Mouse (Mus musculus) 3T3-L1 (cell line): Measurements from ENCODE around the gene Fgfr4.
A peak's percentile ranks its signal among the peaks of the same experiment; 100 is the strongest.
"Not testable (repeated sequence)": the region's sequence is repeated elsewhere in the genome, so short reads cannot be mapped to it uniquely, and the experiment has no call there.

ENCODE experiments used
- DNase-seq: peaks from one replicate; pipeline ENCODE4 v3.0.0-alpha.2; 2015; ENCODE audit warnings: low read depth, low spot score

Fgfr4 gene

DNA sequence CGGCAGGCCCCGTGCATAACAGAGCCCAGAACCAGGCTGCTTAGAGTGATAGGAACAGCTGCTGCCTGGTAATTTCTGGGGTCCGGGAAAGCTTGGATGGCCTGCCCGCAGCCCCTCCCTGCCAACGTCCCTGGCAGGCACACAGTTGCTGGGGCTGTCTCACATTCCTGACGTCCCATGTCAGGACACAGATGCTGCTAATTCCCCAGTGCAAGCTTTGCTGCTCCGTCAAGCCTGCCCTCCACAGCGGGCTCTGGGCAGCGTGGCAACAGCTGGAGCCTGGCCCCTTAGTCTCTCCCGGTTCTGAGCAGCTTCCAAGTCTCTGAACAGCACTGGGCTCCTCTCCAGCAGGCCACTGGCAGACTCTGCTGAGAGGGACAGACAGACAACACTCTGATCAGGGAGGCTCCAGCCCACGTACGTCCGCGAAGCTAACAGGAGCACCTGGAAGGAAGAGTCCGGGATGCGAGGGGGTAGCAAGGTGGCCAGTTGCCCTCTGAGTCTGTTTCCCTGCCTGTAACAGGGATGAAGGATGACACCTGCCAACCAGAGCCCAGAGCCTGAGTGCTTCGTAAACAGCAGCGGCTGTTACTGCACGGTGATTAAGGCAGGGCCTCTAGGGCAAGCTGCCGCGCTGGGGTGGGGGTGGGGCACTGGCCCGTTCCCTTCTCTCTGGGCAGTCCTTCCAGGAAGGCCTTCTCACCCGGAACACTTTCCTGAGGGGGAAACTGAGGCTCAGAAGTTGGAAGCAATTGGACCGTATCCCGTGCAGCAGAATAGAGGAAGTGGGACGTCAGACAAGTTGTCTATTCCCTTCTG lies 19.3 kb downstream of the Fgfr4 start:
- no peak for DNase-seq

DNA sequence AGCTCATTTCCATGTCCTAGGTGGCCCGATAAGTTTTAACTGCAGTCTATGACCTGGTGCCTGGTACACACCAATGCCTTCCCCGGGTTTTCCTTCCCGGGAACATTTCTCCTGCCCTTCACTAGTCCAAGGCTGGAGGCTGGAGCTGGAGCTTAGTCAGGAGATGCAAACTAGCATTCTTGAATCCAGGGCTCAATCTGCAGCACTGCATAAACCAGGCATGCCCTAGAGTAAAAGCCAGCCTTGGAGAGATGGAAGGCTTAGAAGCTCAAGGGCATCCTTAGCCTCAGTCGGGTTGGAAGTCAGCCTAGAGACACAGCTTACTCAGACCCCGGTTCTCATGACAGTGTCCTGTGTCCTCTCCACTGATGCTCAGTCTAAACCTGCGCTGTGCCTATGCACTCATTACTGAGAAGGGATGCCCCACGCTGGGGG lies 19.9 kb downstream of the Fgfr4 start:
- no peak for DNase-seq

DNA sequence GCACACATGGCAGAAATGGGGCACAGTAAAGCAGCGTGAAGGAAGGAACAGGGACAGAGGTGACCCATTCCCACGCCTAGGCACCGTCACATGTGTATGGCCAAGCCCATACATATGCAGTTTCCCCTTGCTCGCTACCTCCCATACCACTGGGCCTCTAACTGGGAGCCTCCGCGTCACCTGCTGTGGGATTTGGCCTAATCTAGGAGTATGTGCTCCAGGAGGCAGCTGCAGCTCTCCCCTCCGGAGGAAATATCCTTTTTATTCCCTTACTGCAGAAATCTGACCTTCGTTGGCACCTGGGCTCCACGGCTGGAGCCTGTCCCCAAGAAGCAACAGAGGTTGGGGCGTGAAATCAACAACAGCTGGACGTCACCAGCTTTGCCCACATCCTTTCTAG lies 21.9 kb downstream of the Fgfr4 start:
- DNase-seq, result no peak

DNA sequence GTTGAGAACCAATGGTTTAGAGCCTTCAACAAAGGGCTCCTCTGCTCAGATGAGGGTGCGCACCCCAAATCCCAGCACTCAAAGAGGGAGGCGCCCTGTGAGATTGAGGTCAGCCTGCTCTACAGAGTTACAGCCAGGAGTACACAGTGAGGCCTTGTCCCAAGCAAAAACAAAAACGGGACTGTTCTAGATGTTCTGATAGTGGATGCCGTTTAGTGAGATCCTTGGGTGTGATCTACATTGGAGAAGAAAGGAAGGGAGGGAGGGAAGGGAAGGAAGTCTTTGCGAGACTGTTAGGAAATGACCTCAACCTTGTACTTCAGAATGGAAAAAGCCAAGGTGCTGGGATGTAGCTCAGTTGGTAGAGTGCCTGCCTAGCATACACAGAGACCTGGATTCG lies 23.8 kb downstream of the Fgfr4 start:
- no peak for DNase-seq

DNA sequence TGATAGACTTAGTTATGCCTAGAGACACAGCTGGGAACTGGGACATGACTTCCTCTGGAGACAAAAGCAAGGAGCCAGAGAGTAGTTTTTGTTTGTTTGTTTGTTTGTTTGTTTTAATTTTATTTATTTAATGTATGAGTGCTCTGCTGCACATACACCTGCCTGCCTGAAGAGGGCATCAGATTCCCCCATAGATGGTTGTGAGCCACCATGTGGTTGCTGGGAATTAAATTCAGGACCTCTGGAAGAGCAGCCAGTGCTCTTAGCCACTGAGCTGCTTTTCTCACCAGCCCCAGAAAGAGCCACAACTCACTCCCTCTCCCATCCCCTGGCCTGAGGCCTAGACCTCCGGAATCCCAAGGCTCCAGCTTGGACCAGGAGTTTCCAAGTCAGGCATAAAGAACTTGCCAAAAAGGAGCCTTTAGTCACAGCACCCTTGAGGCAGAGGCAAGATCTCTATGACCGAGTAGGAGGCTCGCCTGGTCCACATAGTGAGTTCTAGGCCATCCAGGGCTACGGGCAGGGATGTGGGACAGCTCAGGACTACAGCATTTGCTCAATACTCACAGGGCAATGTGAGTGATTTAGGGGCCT lies 25.6 kb downstream of the Fgfr4 start:
- DNase-seq, result no peak

DNA sequence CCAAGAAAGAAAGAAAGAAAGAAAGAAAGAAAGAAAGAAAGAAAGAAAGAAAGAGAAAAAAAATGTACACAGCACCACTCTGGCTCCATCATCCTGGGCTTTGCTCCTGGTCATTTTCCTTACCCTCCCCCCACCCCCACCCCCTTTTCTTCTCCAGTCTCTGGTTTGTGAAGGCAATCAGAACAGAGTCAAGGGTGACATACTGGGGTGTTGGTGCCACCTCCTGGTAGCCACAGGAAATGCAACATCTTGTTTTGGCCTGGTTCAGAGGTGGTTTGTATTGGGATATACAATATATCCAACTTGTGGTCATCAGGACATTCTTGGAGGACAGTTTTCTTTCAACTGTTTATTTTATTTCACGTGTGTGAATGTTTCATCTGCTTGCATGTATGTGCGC lies 26.1 kb downstream of the Fgfr4 start:
- DNase-seq, result peak; percentile 86

DNA sequence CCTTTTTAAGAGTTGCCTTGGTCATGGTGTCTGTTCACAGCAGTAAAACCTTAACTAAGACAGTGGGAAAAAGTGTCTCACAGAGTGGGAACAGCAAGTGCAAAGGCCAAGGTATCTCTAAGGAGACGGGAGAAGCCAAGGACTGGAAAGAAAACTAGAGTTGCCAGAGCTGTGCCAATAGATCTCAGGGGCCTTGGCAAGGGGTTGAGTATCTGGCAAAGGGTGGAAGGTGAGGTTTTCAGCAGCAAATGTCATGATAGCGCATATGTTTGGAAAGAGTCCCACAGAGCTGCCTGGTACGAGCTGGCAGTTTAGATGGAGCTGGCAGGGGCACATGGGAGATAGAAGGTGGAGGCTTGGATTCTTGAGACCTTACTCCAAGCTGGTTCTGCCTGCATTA lies 27.2 kb downstream of the Fgfr4 start:
- DNase-seq, result no peak

DNA sequence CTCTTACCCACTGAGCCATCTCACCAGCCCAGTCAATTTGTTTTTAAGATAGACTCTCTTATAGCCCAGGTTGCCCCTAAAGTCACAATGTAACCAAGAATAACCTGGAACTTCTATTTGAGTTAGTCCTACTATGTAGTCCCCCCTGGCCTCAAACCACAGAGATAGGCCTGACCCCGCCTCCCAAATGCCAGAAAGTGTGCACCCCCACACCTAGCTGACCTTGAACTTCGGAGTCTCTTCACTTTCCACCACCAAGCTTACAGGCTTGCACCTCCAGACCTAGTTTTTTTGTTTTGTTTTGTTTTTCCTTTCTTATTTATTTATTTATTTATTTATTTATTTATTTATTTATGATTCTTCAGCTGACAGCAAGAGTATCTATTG lies 29.3 kb downstream of the Fgfr4 start:
- no peak for DNase-seq

DNA sequence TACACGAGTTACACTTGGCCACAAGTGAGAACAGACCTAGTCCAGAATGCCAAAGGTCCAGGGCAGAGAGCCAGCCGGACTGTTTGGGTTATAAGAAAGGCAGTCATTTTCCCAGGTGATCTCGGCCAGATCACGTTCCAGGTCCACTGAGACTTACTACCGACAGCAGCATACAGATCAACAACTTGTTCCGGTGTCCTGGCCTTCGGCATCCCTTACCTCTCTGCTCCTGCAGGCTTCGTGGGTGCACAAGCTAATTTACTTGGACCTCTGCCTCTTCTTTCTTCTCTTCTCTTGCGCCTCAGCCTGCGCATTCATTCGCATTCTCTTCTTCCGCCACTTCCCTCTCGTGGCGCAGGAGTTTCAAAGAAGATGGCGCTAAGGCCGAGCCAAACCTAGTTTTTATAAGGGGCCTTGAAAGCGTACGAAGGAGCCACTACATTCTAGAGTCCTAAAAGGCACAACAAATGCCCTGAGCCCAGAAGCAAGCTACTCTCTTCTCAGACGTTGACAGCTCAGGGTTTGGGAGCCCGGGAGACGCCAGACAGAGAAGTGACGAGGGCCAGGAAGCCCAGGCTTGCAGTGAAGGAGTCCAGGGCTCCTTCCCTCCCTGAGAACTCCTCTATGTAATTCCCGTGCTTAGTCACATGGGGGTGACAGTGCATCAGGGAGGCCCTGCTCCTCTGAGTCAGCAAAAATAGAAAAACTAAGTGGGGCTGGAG lies 29.9 kb downstream of the Fgfr4 start:
- DNase-seq, result no peak

DNA sequence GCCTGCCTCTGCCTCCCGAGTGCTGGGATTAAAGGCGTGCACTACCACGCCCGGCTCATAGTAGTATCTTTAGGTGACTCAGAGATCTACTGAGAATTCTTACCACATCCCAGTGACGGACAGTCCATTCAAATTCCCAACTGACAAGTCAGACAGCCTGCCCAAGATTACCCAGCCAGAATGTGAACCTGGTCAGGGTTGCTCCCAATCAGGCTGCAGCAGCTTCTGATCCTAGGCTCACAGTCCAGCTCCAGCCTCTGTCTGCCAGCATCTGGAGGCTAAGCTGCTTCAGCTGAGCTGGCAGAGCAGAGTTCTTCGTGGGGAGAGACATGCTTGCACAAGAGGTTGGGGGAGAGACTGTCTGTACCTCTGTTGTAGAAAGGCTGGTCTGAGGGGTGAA lies 30.9 kb downstream of the Fgfr4 start:
- DNase-seq, result peak; percentile 79

DNA sequence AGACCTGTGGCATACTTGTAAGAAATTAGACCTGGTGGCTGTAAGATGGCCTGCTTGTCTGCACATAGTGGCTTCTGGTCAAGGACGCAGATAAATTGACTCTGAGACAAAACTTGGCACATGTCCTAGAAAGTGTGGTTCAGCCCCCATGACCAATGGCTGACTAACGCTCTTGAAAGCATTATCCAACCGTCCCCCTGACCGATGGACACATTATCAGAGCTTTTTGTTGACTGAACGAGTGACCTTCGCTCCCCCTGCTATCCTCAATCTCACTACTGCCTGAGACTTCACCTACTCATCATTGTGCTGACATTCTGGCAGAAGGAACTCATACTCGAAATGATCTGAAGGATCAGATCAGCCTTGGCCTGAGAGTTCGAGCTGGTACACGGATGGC lies 34.6 kb downstream of the Fgfr4 start:
- not testable (repeated sequence) for DNase-seq

DNA sequence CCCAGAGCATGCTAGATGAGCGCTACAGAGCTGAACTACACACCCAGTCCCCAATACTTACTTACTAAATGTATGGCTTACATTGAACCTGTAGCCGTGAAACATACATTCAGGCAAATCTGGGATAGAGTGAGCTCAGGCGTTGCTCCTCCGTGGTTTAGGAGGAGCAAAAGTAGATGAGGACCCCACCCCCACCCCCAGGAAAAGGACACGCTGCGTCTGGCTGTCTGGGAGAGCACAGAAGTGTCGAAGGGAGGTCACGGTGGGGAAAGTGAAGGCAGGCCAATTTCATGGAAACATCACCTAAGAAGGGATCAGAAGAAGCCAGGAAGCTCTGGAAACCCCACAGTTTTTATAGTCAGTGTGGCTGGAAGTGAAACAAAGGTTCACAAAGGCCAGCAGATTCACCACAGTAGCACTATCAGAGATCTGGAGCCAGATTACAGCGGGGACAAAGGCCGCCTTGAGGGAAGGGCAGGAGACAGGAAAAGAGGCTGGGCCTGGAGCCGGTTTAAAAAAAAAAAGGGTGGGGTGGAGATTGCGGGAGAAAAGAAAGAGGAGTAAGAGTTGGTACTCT lies 37.2 kb downstream of the Fgfr4 start:
- peak; percentile 74 for DNase-seq

DNA sequence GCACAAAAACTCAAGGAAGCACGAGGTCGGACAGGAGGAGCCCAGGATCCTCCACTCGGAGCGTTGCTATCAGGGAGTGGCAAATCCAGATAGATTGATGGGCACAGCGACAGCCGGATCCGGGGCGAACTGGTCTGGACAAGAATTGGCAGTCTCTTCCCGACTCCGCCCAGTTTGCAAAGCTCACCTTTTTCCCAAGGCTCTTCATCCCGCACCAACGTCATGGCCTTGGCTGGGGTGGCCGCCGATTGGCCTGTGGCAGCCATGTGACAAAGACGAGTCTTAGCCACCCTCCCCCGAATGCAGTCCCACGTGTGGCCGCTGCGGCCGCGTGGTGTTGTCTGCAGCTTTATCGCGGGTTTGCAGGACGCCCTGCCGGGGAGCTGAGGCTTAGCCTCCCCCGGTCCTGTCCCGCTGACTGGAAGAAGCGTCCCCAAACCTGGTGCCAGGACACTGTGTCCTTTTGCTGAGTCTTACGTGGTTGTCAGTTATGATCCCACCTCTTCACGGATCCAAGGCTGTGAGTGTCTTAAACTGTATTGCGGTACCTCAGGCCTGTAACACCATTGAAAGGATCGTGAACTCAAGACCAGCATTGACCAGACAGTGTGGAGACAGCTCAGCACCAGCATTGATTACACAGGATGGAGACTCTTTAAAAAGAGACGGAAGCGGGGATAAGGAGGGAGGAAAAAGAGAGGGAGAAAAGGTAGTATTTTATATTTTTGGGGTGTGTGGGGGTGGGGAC lies 37.9 kb downstream of the Fgfr4 start:
- peak; percentile 100 for DNase-seq

DNA sequence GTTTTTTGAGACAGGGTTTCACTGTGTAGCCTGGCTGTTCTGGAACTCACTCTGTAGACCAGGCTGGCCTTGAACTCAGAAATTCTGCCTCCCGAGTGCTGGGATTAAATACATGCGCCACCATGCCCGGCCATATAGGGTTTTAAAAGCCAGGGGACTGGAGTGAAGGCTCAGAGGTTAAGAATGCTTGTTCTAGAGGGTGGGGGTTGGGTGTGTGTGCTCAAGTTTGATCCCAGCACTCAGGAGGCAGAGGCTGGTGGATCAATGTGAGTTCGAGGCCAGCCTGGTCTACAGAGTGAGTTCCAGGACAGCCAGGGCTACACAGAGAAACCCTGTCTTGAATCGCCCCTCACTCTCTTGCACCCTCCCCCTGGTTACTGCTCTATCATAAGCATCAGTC lies 39.1 kb downstream of the Fgfr4 start:
- DNase-seq, result no peak

DNA sequence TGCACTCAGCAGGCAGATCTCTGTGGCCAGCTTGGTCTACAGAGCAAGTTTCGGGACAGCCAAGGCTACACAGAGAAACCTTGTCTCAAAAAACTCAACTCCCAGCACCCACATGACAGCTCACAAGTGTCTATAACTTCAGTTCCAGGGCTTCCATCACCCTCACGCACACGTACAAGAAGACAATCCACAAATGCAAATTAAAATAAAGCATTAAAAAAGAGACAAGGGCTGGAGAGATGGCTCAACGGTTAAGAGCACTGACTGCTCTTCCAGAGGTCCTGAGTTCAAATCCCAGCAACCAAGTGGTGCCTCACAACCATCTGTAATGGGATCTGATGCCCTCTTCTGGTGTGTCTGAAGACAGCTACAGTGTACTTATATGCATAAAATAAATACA lies 50.3 kb downstream of the Fgfr4 start:
- not testable (repeated sequence) for DNase-seq

DNA sequence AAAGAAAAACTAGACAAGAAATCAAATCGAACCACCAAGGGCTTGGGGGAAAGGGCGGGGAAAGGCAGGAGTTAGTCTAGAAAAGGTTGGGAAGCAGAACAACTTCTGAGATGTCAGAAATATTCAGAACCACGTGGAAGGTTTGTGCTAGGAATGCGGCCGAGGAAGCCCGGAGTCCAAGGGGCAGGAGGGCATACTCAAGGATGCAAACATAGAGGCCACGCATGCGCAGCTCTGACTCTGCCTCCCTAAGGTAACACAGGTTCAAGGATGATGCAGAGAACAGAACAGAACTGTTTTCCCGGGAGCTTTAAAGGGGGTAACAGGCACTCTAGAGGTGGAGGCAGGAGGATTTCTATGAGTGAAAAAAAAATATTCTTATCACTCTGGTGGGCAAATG lies 51.3 kb downstream of the Fgfr4 start:
- no peak for DNase-seq

DNA sequence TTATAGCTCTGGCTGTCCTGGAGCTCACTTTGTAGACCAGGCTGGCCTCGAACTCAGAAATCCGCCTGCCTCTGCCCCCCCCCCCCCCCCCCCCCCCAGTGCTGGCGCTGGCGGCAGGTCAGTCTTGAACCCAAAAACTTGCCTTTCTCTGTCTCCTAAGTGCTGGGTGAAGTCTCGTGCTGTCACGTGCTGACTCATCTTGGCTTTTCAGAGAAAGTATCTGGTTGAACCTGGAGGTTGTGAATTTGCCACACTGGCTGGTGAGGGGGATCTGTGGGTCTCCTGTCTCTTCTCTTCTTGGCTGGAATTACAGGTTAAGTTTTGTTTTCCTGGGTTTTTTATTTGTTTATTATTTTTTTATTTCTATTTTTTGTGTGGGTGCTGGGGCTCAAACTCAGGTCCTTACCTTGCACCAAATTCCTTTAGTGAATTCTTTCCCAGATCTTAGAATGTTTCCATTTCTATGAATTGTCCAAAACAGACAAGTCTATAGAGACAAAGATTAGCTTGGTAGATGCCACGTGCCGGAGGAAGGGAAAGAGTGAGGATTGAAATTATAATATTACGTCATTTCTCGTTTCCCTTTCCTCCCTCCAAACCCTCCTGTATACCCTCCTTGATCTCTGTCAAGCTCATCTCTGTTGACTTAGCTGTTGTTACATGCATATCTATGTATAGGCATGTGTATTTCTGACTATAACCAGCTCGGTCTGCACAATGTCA lies 52.4 kb downstream of the Fgfr4 start:
- no peak for DNase-seq

DNA sequence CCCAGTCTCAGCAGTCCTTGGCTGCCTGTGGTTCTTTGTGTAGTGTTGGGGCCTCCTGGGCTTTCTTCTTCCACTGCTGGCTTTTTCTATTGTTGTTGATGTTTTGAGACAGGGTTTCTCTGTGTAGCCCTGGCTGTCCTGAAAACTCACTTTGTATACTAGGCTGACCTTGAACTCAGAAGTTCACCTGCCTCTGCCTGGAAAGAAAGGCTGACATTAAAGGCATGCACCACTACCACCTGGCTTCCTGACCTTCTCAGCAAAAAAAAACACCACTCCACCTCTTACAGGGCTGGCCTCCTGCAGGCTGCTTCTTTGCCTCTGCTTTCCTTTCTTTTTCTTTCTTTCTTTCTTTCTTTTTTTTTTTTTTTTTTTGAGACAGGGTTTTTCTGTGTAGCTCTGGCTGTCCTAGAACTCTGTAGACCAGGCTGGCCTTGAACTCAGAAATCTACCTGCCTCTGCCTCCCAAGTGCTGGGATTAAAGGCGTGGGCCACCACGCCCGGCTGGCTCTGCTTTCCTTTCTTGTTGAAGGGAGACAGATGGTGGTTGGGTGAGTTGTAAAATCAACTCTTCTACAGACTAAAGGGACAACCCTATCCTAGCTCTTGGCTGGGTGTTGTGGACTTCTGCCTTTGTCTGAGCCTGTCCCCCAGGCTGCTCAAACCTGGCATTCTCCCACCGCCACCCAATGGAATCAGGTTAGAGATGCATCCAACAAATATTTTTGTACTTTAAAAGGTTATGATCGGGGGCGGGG lies 53.2 kb downstream of the Fgfr4 start:
- DNase-seq, result no peak

DNA sequence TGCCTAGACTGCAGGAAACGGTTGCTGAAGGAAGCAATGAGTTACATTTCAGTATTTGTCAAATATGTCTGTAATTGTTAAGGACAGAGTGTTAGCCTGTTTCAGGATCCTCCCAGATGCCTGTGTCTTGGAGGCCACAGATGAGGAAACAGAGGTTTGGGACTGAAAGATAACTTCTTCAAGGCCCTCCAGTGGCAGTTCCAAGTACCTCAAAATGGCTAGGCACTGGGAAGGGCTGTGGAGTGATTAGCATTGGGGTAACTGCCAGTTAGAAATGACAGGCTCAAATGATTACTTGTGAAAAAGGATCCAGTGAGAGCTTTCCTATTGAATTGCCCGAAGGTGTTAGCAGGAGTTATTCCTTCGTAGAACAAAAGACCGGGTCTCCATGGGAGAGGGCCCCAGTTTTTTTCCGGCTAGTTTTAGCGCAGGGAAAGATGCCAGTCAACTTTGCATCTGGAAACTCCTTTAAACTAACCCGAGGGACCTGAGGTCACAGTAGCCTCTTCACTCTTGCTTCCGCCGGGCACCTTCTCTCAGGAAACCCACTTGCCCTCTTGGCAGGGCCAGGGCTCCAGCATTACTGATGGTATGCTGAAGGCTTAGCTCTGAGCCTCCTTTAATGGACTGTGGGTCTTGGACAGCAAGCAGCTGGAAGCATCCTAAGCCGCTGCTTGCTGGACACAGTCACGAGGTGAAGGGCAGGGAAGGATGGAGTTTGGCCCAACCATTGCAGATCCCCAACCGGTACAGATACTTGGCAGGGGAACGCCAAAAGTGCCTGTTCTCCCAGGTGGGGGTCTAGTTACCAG lies 56.6 kb downstream of the Fgfr4 start:
- DNase-seq, result no peak
